ENCODE assay signal across 25 mouse cellular contexts in the genomic region with DNA sequence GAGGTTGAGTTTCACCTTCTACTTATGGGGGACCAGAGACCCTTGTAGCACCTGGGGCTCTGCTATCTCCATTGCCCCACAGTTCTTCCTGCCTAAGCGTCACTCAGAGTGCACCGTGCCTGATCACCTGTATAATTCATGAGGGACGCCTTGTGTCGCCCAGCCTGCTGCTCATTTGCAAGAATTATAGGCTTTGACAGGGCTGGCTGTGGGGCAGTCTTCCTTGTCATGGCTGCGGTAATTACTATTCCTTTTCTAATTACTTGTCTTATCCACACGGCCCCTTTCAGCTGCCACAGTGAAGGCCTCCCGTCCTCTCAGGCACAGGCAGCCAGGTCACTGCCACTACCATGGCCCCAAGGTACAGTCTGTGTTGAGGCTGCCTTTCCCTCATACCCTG. TPM values are rescaled to one million over a fixed set of nuclear protein-coding genes. Genes with fewer than 3 reads are reported as not detected.
DNase-seq lines count a peak whose midpoint lies in the region; ATAC-seq and TF ChIP-seq lines count a peak whose summit lies in the region.
"Had no signal": no experiment of that assay in that cellular context is flagged by ENCODE, and none has a peak within 500 bp of the region (broad histone marks: within the 10 kb centered on the region; RNA-seq: fewer than 3 reads in every experiment).

No protein-coding gene starts in this region.

- intact Hi-C loops in left cerebral cortex, postnatal 4 days (cut with DNase I): no loop called here

- H3K4me3 ChIP-seq in forebrain, embryonic 14.5 days (ENCODE audit: low read depth, low read length): no peak overlapping the region
- no peak overlapping the region for H3K4me3 ChIP-seq in forebrain, embryonic 15.5 days
- no peak overlapping the region for H3K4me3 ChIP-seq in neural tube, embryonic 14.5 days (ENCODE audit: low read depth, low read length)
- H3K4me3 ChIP-seq in layer of hippocampus, adult 2 months: no peak overlapping the region
- H3K4me3 ChIP-seq: embryonic facial prominence, embryonic 15.5 days; limb, embryonic 13.5 days; liver, embryonic 12.5 days had no signal

- peaks cover 2% of the 10 kb centered on the region; the same call in 1 of the 2 replicates for H3K4me1 ChIP-seq in forebrain, embryonic 14.5 days (ENCODE audit: control insufficient read depth, insufficient read depth, low read length)
- H3K4me1 ChIP-seq in forebrain, embryonic 15.5 days: peaks cover 6% of the 10 kb centered on the region
- no peaks in the 10 kb centered on the region; the same call in 1 of the 2 replicates for H3K4me1 ChIP-seq in neural tube, embryonic 14.5 days (ENCODE audit: control insufficient read depth, insufficient read depth, low read length)

- H3K27me3 ChIP-seq in forebrain, embryonic 14.5 days (replicated peaks; ENCODE audit: control insufficient read depth, insufficient read depth, low read length): no peaks in the 10 kb centered on the region
- H3K27me3 ChIP-seq in forebrain, embryonic 15.5 days: no peaks in the 10 kb centered on the region
- H3K27me3 ChIP-seq in neural tube, embryonic 14.5 days (ENCODE audit: control insufficient read depth, insufficient read depth, low read length): no peaks in the 10 kb centered on the region
- H3K27me3 ChIP-seq: embryonic facial prominence, embryonic 15.5 days; liver, embryonic 12.5 days had no signal

- no peaks in the 10 kb centered on the region for H3K36me3 ChIP-seq in forebrain, embryonic 14.5 days (ENCODE audit: control insufficient read depth, insufficient read depth, low read length)
- no peaks in the 10 kb centered on the region for H3K36me3 ChIP-seq in forebrain, embryonic 15.5 days
- H3K36me3 ChIP-seq in neural tube, embryonic 14.5 days (ENCODE audit: control insufficient read depth, insufficient read depth, low read length): no peaks in the 10 kb centered on the region
- H3K36me3 ChIP-seq: embryonic facial prominence, embryonic 15.5 days; limb, embryonic 13.5 days; liver, embryonic 12.5 days had no signal

- peak; percentile 42; the same call in 1 of the 2 replicates for ATAC-seq in forebrain, embryonic 14.5 days
- no peak for ATAC-seq in forebrain, embryonic 15.5 days (replicated peaks)
- peak; percentile 28; the same call in 1 of the 2 replicates for ATAC-seq in neural tube, embryonic 14.5 days (ENCODE audit: low read depth)
- ATAC-seq: activated CD4-positive, CD25-positive, alpha-beta regulatory T cell, adult 4 months; forebrain, embryonic 16.5 days; intestine, postnatal 0 days; liver, embryonic 12.5 days had no signal

- TF ChIP-seq CTCF in brain, embryonic 14.5 days (IDR thresholded peaks at IDR 0.05; ENCODE audit: borderline replicate concordance, extremely low read depth, insufficient read depth, insufficient read length): no peak
- TF ChIP-seq CTCF in layer of hippocampus, adult 2 months (conservative IDR thresholded peaks at IDR 0.05): no peak

- DNase-seq in forebrain, embryonic 14.5 days (ENCODE audit: low spot score): no peak
- DNase-seq in left cerebral cortex, postnatal 4 days: peak; percentile 2
- no peak for DNase-seq in left cerebral cortex, adult 11 months (ENCODE audit: low spot score)
- DNase-seq in brain, embryonic 14.5 days (ENCODE audit: low read depth): peak; percentile 71
- no peak for DNase-seq in layer of hippocampus, adult 2 months (ENCODE audit: low spot score in 2 of 2)
- DNase-seq: adrenal gland, adult 8-10 months; cerebellum, adult 8-10 months; gastrocnemius, postnatal 14 days; heart, adult 11 months; kidney, postnatal 25 days; layer of hippocampus, postnatal 36 days; lung, adult 18-20 months; lung, postnatal 10 days; thymus, adult 18-20 months; thymus, postnatal 36 days had no signal

- H3K27ac ChIP-seq in forebrain, embryonic 14.5 days (ENCODE audit: low read depth, low read length): no peak overlapping the region
- no peak overlapping the region for H3K27ac ChIP-seq in forebrain, embryonic 15.5 days (replicated peaks)
- no peak overlapping the region for H3K27ac ChIP-seq in neural tube, embryonic 14.5 days (ENCODE audit: low read depth, low read length)
- no peak overlapping the region for H3K27ac ChIP-seq in layer of hippocampus, adult 2 months
- H3K27ac ChIP-seq: embryonic facial prominence, embryonic 15.5 days; limb, embryonic 13.5 days; liver, embryonic 12.5 days had no signal

- WGBS in forebrain, embryonic 14.5 days: 28% methylated on average over 7 of the region's 7 CpGs
- 21% methylated on average over 7 of the region's 7 CpGs for WGBS in forebrain, embryonic 15.5 days
- WGBS in neural tube, embryonic 14.5 days: 18% methylated on average over 7 of the region's 7 CpGs

- no peak overlapping the region for H3K4me2 ChIP-seq in forebrain, embryonic 14.5 days (ENCODE audit: low read length)
- H3K4me2 ChIP-seq in forebrain, embryonic 15.5 days (replicated peaks): no peak overlapping the region
- H3K4me2 ChIP-seq in neural tube, embryonic 14.5 days (ENCODE audit: low read depth, low read length): no peak overlapping the region
- H3K4me2 ChIP-seq: embryonic facial prominence, embryonic 15.5 days; heart, embryonic 11.5 days; limb, embryonic 13.5 days; liver, embryonic 12.5 days had no signal

- H3K9ac ChIP-seq in forebrain, embryonic 14.5 days (ENCODE audit: low read length): no peak overlapping the region
- H3K9ac ChIP-seq in forebrain, embryonic 15.5 days (replicated peaks): no peak overlapping the region
- H3K9ac ChIP-seq in neural tube, embryonic 14.5 days (replicated peaks; ENCODE audit: low read depth, low read length): no peak overlapping the region
- H3K9ac ChIP-seq: embryonic facial prominence, embryonic 15.5 days; limb, embryonic 13.5 days; liver, embryonic 12.5 days had no signal

- no peaks in the 10 kb centered on the region for H3K9me3 ChIP-seq in forebrain, embryonic 14.5 days (replicated peaks; ENCODE audit: control insufficient read depth, low read length)
- no peaks in the 10 kb centered on the region for H3K9me3 ChIP-seq in forebrain, embryonic 15.5 days
- no peaks in the 10 kb centered on the region for H3K9me3 ChIP-seq in neural tube, embryonic 14.5 days (ENCODE audit: control insufficient read depth, low read length)
- H3K9me3 ChIP-seq: embryonic facial prominence, embryonic 15.5 days; limb, embryonic 13.5 days; liver, embryonic 12.5 days had no signal

- no peak for TF ChIP-seq POLR2A in brain, embryonic 14.5 days (IDR thresholded peaks at IDR 0.05; ENCODE audit: borderline replicate concordance, extremely low read depth, insufficient read depth, insufficient read length, poor library complexity, severe bottlenecking)

RNA-seq across cellular contexts. Expression of a gene that starts 41.3 kb away (rescaled TPM):
- polyA plus RNA-seq in forebrain, embryonic 14.5 days (2014; fragmentation: Nextera tagmentation; extraction: Ambion mirVana): 0.31 TPM in 1 of 2 replicates, not detected in the other
- 0.15 TPM in 1 of 2 replicates, not detected in the other for polyA plus RNA-seq in forebrain, embryonic 15.5 days (2015; fragmentation: Nextera tagmentation; extraction: Ambion mirVana)
- under 1 TPM in 1 of 2 experiments, not detected in 1; 0.74 TPM for total RNA-seq in left cerebral cortex, postnatal 4 days (2021)
- not detected in 2 replicates for polyA plus RNA-seq in brain, embryonic 14.5 days (2012; rRNA removed)
- 0.28 and 0.35 TPM in 2 replicates for polyA plus RNA-seq in neural tube, embryonic 14.5 days (2014; fragmentation: Nextera tagmentation; extraction: Ambion mirVana)
- total RNA-seq in layer of hippocampus, adult 2 months (2021): 1 to 10 TPM in 1 of 2 experiments, under 1 TPM in 1; 0.87 to 1.5 TPM
- polyA plus RNA-seq: activated CD4-positive, CD25-positive, alpha-beta regulatory T cell, adult 4 months; forebrain, embryonic 16.5 days; small intestine, adult 2 months had no signal

Comparison
In these comparisons a context has a peak if more than half of its experiments do, and no peak if none do; other contexts are left out.
1. DNase-seq: peak in left cerebral cortex, postnatal 4 days (single experiment) and brain, embryonic 14.5 days (single experiment); none in forebrain, embryonic 14.5 days (single experiment), left cerebral cortex, adult 11 months (single experiment) and layer of hippocampus, adult 2 months (0 of 2).